Mouse (Mus musculus) forelimb bud, embryonic 11.5 days (tissue): Measurements from ENCODE around the gene Serpinh1.
"Not testable (repeated sequence)": the region's sequence is repeated elsewhere in the genome, so short reads cannot be mapped to it uniquely, and the experiment has no call there.

ENCODE experiments used
- DNase-seq: peaks from one replicate; pipeline ENCODE4 v3.0.0-alpha.2; 2012; ENCODE audit warnings: low read depth, low spot score

The Serpinh1 gene

DNA sequence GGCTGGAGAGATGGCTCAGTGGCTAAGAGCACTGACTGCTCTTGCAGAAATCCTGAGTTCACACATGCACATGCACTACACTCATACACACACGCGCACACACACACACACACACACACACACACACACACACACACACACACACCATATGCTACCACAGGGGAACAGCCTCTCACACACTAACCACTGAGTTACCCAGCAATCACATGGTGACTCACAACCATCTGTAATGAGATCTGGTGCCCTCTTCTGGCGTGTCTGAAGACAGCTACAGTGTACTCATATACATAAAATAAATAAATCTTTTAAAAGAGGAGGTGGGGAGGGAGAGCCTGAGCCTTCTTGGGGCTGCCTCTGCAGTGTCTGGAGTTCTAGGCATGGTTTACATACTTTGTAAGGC is 21.3 kb upstream of the Serpinh1 start:
- DNase-seq = not testable (repeated sequence)

DNA sequence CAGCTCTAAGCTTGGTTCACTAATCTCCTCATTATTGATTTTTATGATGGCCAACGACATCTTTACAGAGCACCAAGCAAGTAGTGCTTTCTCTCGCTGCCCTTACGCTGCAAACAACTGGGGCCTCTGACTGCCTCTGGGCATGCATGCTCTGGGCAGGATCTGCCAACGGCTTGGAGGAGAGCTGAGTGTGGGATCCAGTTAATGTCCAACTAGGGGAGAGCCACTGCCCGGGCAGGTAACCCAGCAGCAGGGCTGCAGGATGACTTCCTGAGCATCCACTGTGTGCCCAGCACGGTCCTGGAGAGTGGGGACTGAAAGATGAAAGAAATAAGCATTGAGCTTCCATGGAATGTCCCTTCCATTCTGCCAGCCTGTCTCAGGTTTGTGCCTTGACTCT is 13.7 kb upstream of the Serpinh1 start:
- DNase-seq = no peak

DNA sequence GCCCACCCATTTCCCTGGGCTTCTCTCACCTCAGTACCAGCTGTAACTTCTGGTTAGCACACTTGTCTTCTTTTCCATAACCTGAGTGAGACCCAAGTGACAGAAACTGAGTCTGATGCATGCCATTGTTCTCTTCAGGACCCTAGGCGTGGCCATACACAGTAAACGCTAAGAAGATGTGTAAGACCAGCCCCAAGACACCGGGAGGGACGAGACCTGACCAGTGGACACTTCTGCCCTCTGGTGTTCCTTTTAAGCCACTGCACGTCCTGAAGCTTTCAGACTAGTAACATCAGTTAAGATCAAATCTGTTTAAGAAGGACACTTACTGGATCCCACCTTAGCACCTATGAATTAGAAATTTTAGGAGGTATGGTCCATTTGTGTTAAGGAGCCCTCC is 12.0 kb upstream of the Serpinh1 start:
- DNase-seq = peak; percentile 81

DNA sequence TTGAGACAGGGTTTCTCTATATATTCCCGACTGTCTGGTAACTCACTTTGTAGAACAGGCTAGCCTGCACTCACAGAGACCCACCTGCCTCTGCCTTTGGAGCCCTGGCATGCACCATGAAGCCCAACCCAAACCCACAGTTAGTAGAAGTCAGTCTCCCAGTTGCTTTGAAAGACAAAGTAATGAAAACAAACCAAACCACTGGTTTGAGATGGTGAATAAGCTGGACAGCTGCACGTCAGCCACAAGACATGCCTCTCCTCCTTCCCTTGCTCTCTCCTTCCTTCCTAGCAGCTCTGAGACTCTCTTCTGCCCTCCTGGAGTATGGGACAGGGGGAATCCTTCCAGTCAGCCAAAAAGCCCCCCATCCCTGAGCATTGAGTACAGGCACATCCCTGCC is 9.1 kb upstream of the Serpinh1 start:
- no peak for DNase-seq

DNA sequence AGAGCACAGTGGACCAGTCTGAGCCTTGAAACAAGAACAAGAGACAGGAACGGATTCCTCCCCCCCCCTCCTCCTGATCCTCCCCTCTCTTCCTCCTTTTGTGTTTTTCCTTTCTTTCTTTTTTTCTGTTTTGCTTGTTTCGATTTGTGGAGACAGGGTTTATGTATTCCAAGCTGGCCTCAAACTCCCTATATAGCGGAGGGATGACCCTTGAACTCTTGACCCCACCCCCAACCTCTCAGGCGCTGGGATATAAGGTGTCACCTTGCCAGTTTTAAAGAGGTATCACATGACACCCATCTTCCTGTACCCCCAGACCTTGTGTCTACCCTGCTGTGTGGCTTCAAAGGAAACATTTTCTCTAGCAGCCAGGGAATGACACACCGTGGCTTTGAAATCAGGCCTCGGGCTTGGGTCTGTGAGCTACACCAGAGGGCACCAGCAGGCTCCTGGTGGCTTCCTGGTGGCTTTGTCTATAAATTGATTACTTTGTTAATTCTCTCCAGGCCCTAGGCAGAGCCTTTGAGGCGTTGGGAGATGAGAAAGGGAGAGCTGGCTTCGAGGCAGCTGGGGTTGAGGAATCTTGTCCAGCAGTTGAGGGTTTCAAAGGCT is 7.9 kb upstream of the Serpinh1 start:
- no peak for DNase-seq

DNA sequence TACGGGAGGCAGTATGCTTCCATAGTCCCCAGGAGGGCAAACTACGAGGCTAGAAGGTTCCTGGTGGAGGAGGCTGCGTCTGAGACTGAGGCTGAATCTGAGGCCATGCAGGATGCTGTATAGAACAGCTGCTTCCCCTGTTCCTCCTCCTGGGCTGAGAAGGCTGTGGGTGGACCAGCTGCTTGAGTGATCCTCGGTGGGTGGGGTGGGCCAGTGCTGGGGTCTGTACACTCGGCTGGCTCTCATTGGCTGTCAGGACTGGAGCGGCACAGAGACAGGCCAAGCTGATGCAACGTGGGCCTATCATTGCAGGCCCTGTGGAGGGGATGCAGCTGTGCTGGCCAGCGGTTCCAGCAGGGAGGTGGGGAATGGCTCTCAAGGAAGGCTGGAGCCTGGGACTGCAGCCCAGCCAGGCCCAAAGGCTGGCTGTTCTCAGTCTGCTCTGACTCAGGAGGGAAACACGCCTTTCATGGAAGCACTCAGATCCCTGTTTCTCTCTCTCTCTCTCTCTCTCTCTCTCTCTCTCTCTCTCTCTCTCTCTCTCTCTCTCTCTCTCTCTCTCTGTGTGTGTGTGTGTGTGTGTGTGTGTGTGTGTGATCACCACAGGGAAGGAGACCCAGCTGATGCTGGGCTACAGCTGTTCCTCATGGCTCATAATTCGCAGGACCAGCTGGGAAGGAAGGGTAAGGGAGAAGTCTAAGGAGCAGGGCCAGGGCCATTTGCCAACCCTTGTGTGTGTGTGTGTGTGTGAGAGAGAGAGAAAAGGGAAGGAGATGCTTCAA is 7.2 kb upstream of the Serpinh1 start:
- DNase-seq = peak; percentile 97

DNA sequence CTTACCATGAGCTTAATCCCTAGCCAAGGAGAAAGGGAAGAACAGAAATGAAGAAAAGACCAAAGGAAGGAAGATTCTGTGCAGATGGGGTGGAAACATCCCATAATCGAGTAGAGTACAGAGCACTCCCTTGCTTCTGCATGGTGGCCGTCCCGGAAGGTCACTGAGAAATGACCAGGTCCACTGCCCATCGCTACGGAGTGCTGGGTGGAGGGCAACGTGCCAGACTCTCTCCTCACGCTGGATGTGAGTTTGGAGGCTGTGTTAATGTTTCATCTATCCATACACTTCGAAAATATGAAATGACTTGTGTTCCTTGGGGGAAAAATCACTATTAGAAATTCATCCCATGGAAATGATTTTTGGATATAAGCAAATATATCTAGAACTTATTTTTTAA is 5.3 kb upstream of the Serpinh1 start:
- DNase-seq = no peak

DNA sequence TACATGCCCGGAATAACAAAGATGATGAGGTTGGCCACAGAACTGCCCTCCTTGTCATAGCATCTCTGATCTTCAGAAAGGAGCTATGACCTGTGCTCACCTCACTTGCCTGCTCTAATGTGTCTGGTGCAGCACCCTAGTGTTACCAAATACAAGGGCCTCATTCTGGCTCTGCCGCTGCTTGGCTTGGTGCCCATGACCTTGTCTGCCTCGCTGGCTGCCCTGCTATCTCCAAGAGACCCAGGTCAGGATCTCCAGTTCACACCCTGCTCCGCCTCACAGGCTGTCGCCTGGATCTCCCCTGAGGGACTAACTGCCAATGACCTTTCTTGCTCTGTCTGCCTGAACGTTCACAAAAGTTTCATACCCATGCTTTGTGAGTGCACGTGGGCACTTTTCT is 4.2 kb upstream of the Serpinh1 start:
- DNase-seq = no peak

DNA sequence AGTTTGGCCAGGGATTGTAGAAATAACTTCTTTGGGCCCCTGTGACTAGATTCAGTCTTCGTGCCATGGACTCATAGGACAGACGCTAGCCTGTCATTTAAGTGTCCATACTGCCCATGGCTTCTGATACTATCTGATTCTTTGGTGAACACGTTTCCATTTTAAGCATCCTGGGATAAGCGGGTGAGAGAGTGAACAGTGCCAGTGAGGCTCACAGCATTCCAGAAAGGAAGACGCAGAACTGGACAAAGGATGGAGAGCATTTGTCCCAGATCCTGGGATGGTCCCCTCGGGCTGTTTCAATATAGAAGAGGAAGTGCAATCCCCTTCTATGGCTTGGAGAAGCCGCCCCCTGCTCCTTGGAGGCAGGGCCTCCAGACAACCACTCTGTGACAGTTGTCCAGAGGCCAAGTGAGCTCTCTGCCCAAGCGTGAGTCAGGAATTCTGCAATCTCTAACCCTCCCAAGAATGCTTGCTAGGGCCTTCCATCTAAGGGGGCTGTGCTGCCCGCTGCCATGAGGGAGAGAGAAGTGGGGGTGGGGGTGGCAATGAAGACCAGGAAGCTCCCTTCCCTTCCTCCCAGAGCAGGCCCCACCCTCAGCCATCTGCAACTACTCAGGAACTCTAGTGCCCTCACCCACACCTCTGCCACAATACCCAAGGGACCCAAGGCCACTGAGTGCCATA is 3.3 kb upstream of the Serpinh1 start:
- no peak for DNase-seq

DNA sequence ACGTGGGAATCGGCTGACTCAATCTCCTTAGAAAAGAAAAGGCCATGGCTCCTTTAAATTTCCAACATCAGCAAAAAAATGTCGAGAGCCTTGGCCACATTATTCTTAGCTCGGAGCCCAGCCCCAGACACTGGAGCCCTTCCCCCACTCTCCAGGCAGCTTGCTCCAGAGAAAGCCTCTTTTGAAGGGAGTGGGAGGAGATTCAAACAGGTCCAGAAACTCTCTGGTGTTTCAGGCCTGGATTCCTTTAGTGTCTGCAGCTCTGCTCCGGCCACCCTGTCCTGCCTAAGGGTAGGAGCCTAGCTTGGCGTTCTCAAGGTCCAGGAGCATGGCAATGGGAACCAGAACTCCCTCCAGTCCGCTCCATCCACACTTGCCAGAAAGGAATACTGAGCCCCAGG is 2.7 kb upstream of the Serpinh1 start:
- peak; percentile 87 for DNase-seq

DNA sequence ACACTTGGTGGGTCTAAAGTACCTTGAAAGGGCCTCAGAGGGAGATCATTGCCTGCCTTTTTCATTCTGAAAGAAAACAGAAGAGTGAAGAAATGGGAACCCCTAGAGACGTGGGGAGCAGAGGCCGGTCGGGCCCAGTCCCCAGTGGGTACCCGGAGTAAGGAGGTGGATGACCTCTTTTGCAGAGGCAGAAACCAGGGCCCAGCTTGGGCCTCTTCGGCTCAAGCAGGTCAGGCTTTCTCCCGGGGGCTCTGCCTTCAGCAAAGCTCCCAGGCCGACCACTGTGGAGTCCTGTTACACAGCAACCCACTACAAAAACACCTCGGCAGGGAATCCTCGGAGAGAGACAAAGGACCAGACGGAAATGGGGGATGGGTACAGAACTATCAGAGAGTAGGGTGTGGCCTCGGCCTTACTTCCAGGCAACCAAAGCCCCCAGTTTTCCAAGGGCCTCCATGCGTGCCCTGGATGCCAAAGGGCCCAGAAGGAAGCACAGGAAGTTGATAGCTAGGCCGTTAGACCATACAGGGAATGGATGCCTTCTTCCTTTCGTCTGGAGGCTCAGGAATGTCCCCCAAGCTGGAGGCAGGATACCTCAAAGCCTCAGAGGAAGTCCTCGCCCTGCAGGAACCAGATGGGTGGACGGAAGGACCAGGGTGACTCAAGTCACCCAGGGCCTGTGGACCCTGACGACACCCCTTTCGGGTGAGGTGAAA is 1.1 kb downstream of the Serpinh1 start:
- DNase-seq = peak; percentile 56

DNA sequence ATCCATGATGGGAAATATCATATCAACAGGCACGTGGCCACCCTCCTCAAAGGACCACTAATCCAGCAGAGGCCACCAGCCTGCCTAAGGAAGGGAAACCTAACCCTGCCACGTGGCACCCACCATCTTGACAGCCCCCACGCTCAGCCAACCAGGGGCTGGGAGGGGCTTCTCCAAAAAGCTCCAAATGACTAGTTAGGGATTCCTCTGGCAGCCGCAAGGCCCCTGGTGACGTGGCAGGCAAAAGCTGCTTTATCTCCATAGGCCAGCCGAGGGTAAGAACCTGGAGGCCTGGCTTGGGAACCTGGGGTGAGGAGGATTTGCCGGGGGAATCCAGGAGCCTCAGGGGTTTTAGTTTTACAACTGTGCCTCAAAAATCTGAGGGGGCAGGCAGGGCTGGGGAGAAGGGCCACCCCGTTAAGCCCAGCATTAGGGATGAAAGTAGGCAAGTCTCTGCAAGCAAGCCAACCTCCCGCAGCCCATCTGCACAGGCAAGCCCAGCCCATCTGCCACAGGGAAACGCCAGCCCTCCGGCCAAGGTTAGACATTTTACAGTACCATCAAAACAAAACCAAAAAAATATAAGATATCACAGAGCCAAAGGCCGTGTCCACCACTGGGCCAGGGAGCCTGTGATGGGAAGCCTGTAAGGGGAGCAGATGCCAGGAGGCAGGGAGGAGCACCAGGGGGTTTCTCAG is 1.8 kb downstream of the Serpinh1 start:
- peak; percentile 46 for DNase-seq

DNA sequence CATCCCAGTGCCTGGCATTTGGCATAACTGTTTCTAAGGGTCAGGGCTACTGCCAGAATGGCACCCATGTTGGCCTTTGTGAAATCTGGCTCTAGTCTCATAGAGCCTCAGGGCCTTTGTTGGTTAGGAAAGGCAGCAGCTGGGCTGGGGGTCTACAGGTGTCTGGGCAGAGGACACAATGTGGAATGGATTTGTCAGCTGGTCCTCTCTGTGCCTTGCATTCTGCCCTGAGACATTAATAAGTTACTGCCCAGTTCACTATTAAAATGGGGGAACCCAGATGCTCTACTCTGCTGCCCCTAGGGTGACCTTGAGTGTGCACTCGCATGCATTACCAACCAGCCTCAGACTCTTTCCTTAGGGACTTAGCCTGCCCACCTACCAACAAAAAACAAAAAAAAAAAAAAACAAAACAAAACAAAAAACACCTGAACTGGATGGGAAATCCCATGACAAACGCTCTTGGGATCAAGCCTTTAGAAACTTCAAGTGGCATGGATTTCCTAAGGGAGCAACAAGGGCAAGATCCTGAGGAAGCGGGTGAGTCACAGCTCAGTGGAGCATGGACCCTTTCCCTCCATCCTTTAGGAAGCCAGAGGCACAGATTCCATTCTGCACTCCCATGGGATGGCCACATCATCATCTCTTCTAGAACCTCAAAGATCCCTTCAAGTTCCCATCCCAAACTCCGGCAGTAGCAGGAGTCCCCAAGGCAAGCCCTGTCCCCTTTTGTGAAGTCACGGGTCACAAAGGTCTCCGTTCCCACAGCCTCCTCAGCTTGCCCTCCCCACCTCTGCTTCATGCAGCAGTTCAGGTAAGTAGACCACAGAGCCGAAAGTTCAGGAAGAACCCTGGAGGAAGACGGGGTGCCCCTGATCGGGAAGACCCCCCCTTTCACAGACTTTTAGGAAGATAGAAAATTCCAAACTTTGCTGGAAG is 3.0 kb downstream of the Serpinh1 start:
- DNase-seq = no peak

DNA sequence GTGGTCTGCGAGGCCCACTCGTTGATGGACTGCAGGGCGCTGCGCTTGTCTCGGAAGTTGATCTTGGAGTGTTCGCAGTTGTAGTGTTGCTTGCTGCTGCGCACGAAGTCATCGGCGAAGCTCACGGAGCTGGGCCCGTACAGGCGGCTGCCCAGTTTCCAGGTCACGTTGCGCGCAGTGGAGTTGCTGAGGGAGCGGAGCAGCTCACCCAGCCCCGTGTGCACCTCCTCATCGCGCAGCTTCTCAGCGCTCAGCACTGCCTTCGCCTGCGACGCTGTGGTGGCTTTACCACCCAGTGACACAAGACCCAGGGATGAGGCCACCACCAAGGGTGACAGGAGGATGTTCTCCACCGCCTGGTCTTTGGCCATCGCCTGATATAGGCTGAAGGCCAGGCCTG is 4.2 kb downstream of the Serpinh1 start:
- no peak for DNase-seq

DNA sequence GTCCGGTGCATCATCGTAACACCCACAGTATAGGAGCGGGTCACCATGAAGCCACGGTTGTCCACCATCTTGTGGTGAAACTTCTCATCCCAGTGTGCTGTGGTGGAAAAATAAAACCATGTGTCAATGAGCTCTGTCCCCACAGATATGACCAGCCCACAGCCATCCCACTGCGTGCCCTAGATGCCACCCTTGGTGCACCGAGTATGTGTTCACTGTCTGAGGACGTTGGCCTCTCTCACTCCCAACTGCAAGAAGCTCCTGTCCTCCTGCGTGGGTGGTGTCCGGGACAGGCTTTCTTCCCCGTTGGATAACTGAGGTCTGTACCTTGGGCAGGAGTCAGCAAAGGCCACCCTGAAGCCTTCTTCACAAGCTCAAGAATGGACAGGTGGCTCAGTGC is 5.8 kb downstream of the Serpinh1 start:
- DNase-seq = no peak

DNA sequence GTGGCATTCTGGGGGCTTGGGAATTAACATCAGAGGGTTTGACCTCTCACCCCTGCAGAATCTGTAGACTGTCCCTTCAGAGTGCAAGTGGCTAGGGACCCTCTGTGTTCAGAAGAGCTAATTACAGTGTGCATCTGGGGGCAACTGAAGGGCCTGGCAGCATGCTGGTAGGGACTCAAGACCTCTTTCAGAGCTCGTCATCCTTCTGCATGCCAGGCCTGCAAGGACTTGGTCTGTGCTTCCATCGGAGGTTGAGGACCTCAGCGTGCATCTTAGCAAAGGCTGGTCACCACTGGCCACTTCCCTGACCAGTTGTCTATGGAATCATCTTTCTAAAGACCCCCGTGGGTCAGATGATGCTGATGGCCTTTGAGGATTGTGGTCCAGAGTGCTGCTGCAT is 9.5 kb downstream of the Serpinh1 start:
- no peak for DNase-seq

DNA sequence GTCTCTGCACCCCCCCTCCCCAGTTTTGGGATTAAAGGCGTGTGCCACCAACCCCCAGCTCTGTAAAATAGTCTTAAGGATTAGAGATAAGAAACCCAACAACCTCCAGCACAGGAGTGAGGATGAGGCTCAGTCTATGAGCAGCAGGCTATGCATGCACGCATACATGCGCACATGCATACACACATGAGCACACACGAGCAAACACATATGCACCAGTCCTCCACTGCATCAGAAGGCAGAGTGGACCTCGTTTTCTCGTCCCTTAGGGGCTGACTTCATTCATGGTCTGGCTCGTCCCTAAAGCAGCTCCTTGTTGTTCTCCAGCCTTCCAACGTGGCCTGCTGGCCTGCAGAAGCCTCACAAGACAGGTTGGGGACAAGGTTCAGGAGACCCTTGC is 12.3 kb downstream of the Serpinh1 start:
- DNase-seq = no peak

DNA sequence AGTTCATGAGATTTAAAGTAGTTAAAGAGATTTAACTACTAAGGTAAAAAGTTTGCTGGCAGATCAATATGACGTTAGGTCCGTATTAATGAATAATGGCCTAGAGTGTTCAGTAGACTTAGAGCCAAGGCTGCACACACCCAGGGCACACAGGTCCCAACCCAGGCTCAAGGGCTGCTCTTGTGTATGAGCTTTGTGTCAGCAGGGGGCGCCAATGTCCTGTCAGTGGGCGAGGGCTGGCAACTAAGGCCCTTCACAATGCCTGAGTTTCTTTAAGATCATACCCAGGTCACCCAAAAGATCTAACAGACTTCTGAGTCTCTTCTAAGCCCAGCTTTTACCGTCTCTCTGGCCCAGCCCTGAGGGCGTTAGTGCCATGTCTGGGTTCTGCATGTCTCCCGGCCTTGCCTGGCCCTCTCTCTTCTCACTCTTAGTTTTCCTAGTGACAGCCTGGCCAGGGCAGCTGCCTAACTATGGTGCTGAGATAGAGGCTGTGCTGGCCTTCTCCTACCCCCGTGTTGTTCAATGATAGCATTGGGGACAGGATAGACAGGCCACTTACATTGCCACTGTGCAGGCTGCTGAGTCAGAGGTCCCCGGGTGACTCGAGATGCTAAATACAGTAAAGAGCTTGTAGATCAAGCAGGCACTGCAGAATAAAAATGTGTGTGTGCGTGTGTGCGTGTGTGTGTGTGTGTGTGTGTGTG is 20.1 kb downstream of the Serpinh1 start:
- peak; percentile 81 for DNase-seq

DNA sequence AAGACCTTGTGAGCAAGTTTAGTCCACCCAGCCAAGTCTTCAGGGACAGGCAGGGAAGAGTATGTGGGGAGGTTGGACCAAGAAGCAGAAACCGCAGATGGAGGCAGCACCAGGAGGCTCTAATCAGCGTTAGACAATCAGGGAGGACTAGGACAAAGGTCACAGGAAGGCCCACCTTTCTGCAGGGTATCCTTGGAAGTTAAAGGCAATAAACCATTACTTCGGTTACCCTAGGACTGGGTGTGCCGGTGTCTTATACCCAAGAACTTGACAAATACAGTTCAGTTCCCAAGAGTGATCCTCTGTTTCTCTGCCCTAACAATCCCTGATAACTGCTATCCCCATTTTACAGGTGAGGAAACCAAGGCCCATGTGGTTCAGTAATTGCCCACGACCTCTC is 23.0 kb downstream of the Serpinh1 start:
- no peak for DNase-seq

DNA sequence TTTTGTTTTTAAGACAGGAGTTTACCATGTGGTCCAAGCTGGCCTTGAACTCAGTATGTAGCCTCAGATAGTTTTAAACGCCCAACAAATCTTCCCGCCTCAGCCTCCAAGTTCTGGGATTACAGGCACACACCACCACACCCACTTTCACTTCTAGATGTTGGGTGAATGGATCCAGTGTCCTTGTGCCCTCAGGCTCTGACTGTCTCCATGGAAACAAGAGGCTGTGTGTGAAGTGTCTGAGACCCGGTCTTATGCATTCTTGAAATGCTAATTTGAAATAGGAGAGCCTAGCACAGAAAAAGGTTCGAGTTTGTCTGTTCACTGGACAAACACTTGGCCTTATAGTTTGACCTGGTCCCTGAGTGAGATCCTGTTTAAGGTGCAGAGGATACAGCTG is 24.2 kb downstream of the Serpinh1 start:
- peak; percentile 63 for DNase-seq
